Mouse (Mus musculus) adrenal gland, postnatal 10 days (tissue): ENCODE results near the gene Kcne2. TPM values are rescaled to one million over a fixed set of nuclear protein-coding genes. Genes with fewer than 3 reads are reported as not detected.

ENCODE experiments used
- DNase-seq: peaks from one replicate; pipeline ENCODE4 v3.0.0; 2021; ENCODE audit warnings: mixed read lengths
- total RNA-seq, 2 experiments: library from RNA; stranded (reverse); gene quantifications; 2 replicates each; pipeline ENCODE4 v1.2.3; 2021

Gene Kcne2
- total RNA-seq, 2 experiments from 2014 or later = not detected

GRCm38 (mm10) chr16:92313953-92314741 is 22.0 kb downstream of the Kcne2 start:
- peak; percentile 55 for DNase-seq

- DNase-seq = peak; percentile 41
These were observed 24.0 kb downstream of the Kcne2 start for GRCm38 (mm10) chr16:92316049-92316738.

- peak; percentile 64 for DNase-seq
These were observed 27.3 kb downstream of the Kcne2 start for GRCm38 (mm10) chr16:92319353-92320109.

- DNase-seq = no peak
These were observed 28.2 kb downstream of the Kcne2 start for GRCm38 (mm10) chr16:92320361-92320760.

- no peak for DNase-seq
These were observed 29.2 kb downstream of the Kcne2 start, which contains the start of gene Fam243 for GRCm38 (mm10) chr16:92321341-92321740. Gene Fam243, minus strand, starts transcription at chr16:92321441.

GRCm38 (mm10) chr16:92324309-92325061 is 32.3 kb downstream of the Kcne2 start:
- DNase-seq = no peak

- no peak for DNase-seq
These were observed 32.8 kb downstream of the Kcne2 start for GRCm38 (mm10) chr16:92325062-92325406.

- no peak for DNase-seq
These were observed 35.7 kb downstream of the Kcne2 start for GRCm38 (mm10) chr16:92327911-92328310.

GRCm38 (mm10) chr16:92330966-92331365 is 38.8 kb downstream of the Kcne2 start:
- DNase-seq = no peak

- DNase-seq = no peak
These were observed 42.4 kb downstream of the Kcne2 start for GRCm38 (mm10) chr16:92334600-92334999.

- peak; percentile 87 for DNase-seq
These were observed 44.1 kb downstream of the Kcne2 start for GRCm38 (mm10) chr16:92336280-92336679.

- DNase-seq = peak; percentile 79
These were observed 48.7 kb downstream of the Kcne2 start for GRCm38 (mm10) chr16:92340612-92341511.

GRCm38 (mm10) chr16:92345177-92345576 is 53.0 kb downstream of the Kcne2 start:
- DNase-seq = peak; percentile 55

GRCm38 (mm10) chr16:92346297-92346916 is 54.2 kb downstream of the Kcne2 start:
- peak; percentile 46 for DNase-seq

Other genes starting within 250 kb of the Kcne2 start
- gene Mrps6, start 234.1 kb upstream of the Kcne2 start, total RNA-seq = 10 to 100 TPM; 68.2 to 77.8 TPM
- not detected for gene Gm49711, start 234.1 kb upstream of the Kcne2 start, total RNA-seq
- gene Slc5a3, start 234.1 kb upstream of the Kcne2 start, total RNA-seq = 10 to 100 TPM; 17.1 to 18.9 TPM
- gene Smim11, start 8.9 kb downstream of the Kcne2 start, total RNA-seq = 10 to 100 TPM; 50.7 to 53.0 TPM
- not detected for gene Fam243, start 29.1 kb downstream of the Kcne2 start, total RNA-seq
- gene Kcne1, start 67.1 kb downstream of the Kcne2 start, total RNA-seq = not detected
- gene Rcan1, start 178.5 kb downstream of the Kcne2 start, total RNA-seq = 10 to 100 TPM; 21.7 to 22.2 TPM
- gene Clic6, start 193.3 kb downstream of the Kcne2 start, total RNA-seq = under 1 TPM; 0.12 to 0.30 TPM